Mouse (Mus musculus): ENCODE data around the gene Lhfpl3.
"Not testable (repeated sequence)": the region's sequence is repeated elsewhere in the genome, so short reads cannot be mapped to it uniquely, and the experiment has no call there.

Lhfpl3 gene

DNA sequence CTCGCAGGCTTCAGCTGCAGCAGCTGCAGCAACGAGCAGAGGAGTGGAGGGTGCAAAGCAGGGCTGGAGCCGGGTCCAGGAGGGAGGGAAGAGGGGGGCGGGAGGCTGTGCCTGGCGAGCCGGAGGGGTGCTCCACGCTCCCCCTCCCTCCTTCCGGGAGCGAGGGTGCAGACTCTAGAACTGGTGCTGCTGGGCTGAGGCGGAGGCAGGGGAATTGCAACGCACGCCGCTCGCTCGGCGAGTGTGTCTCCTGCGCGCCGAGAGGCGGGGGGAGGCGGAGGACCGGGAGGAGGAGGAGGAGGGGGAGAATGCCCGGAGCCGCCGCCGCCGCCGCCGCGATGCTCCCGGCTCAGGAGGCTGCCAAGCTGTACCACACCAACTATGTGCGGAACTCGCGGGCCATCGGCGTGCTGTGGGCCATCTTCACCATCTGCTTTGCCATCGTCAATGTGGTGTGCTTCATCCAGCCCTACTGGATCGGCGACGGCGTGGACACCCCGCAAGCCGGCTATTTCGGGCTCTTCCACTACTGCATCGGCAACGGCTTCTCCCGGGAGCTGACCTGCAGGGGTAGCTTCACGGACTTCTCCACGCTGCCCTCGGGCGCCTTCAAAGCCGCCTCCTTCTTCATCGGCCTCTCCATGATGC, at the start of gene Lhfpl3:
Gene Lhfpl3, plus strand, starts transcription at position 175 of the 648 bp plus-strand sequence.
- DNase-seq (ENCODE audit: low spot score in 2 of 2) = no peak

DNA sequence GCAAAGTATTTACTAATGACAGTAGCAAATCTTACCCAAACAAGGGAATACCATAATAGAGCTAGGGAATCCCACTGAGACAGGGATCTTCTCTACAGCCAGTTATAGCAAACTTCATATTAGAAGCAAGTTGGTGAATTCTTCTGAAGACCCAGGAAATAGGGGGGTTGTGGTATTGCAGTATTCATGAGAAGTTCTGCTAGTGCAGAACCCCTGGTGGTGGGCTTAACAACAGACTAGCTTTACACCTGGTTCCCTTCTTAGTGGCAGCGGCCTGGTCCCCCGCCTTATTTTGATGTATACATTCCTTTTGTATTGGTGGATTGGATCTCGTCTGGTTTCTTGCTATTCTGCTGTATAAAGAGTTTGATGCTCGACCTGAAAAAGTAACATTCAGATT, 39.6 kb upstream of the Lhfpl3 start:
- not testable (repeated sequence) for DNase-seq (ENCODE audit: low spot score in 2 of 2)

DNA sequence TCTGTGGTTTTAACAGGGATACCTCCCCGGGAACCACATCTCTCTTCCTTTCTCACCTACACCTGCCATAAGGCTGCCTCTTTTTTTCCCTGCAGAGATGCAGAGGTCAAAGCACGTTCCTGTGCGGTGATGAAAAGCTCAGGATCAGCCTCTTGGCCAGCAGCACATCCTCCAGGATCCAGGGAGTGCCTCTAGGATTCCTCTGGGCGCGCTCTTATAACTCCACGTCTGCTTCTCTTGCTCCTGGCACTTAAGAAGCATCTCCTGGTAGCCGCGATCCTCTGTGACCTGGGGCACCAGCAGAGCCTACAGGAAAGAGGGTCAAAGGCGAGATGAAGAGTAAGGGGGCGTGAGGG, 352 bp upstream of the Lhfpl3 start:
- DNase-seq (ENCODE audit: low spot score in 2 of 2) = no peak

DNA sequence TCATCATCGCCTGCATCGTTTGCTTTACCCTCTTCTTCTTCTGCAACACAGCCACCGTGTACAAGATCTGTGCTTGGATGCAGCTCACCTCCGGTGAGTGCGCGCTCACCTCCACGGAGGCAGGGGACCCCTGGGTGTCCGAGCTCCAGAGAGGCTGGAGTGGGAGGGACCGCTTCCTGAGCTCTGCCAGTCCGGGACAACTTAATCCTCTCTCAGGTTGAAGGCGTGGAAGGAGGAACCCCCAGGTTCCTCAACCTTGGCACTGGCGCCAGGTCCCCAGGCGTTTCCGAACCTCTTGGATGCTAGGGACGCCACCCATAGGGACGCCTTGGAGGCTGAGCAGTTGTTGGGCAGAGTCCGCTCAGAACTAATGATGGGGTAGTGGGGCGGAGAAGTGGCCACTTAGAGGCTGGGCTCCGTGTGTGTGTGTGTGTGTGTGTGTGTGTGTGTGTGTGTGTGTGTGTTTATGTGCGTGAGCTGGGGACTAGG, 718 bp downstream of the Lhfpl3 start:
- DNase-seq (ENCODE audit: low spot score in 2 of 2) = no peak

DNA sequence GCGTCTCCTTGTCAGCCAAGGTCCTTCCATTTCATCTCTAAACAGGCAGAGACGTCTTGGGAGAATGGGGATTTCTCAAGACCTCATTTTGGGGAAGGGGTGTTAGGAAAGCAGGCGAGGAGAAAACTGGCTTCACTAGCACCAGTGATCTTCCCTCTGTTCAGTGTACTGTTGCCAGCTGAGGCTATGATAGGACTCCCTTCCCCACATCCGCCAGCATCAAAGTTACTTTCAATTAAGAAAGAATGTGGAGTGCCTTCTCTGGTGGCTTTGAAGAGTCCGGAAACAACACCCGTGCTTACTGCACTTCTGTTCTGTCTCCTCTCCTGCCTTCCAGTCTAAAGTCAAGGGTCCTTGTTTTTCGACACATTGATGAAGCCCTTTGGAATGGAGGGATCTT, 1.4 kb downstream of the Lhfpl3 start:
- no peak for DNase-seq (ENCODE audit: low spot score in 2 of 2)

DNA sequence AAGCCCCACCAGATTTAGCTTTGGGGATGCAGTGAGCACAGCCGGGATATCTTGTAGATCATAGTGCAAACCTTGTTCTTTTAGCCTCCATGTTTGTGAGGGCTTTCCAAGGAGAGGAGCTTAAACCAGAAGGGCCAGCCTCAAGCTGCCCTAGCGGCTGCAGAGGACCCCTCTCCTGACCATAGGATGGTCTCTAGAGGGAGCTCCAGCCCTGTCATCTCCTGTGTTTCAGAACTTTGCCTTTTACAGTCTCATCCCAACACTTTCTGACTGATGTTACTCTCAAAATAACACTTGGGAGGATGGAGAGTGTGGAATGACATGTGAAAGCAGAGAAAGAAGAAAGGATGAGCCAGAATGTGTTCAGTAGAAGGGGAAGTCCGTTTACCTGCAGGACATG, 11.4 kb downstream of the Lhfpl3 start:
- DNase-seq (ENCODE audit: low spot score in 2 of 2) = no peak

DNA sequence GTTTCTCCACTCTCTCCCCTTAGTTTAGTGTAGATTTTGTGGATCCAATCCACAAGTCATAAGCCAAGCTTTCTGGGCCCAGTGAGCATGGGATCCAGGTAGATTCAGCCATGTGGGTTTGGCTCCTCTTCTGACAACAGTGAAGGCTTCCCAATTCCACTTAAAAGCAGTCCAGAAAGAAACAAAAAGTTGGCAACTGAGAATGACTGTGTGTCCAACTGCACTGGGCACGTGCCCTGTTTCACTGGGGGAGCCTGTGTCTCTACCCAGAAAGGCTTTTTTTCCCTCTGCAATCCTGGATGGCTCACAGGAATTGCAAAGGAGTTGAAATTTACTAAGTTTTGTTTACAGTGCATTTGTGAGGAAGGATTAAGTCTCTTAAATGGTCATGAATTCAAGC, 24.9 kb downstream of the Lhfpl3 start:
- DNase-seq (ENCODE audit: low spot score in 2 of 2) = no peak

DNA sequence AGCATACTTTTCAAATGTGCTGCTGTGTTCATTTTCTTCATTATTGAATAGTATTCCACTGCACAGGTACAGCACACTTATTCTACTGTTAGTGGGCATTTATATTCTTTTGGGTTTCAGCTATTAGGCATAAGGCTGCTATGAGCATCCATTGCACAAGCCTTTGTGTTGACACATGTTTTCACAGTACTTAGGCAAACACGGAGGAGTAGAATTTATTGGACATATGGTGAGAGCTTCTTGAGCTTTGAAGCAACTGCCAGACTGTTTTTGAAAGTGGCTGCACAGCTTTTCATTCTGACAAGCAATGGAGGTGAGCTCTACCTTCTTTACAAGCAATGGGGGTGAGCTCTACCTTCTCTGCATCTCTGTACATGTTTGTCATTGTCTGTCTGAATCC, 49.5 kb downstream of the Lhfpl3 start:
- DNase-seq (ENCODE audit: low spot score in 2 of 2) = no peak

DNA sequence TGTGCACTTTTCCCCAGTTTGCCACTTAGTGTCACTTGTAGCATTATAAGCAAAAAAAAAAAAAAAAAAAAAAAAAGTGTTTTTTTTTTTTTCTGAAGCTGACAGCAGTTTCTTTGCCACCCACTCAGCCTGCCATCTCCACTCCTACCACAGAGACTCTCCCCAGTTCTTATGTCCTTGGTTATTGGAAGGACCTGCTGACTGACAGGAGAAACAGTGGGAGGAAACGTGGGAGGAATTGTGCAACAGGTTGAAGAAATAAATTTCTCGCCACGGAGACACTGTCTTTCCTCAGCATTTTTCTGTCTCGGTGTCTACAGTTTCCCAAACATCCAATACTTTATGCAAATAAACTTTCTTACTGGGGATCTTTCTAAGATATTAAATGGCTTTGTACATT, 67.6 kb downstream of the Lhfpl3 start:
- no peak for DNase-seq (ENCODE audit: low spot score in 2 of 2)

DNA sequence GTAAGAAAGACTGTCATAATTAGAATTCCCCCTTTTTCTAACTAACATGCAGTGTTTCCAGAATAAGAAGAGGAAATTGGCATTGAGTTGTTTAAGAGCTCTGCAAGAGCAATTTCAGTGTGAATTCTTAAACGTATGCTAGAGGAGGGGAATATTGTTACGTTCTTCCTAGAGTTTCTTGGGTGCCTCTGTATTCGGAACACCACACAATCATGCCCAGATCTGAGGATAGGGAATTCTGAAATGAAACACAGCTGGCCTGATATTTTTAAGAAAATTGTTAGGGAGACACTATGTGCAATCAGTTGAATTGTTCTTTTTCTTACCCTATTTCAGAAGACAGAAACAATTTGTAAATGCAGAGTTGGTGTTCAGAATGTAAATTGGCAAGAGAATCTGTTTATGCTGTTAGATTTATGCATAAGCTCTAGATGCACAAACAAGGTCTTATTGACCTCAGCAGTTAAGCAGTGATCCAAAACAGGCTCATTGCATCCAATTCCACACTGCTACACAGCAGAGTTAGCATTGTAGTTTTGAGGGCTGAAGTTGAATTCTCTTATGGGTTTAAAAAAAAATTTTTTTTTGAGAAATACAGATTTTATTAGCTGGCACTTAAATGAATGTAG, 84.1 kb downstream of the Lhfpl3 start:
- no peak for DNase-seq (ENCODE audit: low spot score in 2 of 2)

DNA sequence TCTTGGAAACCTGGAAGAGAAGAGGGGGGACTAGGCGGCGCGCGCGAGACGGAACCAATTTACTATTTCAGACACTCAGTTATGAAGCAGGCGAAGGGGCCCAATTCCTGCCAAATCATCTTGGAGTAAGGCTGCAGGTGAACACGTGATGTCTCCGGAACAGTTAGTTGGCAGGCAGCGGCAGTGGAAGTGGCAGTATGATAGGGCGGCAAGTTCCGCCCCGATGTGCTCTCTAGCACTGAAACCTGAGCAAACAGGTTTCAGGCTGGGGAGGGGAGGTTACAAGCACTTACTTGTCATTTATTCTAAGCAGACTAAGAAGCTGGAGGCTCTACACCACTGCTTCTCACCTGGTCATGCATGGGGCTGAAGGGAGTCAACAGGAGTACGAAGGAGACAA, 105.7 kb downstream of the Lhfpl3 start:
- no peak for DNase-seq (ENCODE audit: low spot score in 2 of 2)

DNA sequence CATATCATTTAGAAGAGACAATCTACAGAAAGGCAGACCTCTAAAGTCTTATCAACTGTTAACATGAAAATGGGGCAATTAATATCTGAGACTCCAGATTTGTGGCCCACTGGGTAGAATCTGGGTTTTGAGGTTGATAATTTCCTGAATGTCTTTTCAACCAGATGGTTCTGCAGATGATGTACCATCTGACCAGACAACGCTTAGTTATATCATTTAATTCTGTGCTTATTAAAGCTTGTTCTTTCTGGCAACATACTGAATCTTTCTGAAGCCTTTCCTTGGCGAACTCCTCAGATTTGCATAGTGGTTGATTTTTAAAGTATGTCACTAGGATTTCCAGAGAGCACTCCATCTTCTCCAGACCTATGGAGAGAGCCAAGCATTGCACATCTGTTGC, 107.6 kb downstream of the Lhfpl3 start:
- no peak for DNase-seq (ENCODE audit: low spot score in 2 of 2)

DNA sequence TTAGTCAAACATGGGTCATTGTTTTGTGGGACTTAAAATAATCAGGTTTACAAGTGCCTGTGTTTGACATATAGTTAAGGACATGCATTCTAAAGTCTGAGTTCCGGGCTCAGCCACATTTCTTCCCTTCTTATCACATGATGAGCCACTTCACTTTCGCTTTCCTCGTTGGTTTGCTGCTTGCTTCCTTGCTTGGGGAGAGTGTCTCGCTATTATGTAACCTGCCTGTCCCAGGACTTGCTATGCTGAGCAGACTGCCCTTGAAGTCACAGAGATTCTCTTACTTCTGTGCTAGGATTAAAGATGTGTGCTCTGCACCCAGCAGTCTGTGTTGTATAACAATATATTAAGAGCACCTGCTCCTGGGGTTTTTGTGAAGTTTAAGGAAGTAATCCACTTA, 110.6 kb downstream of the Lhfpl3 start:
- no peak for DNase-seq (ENCODE audit: low spot score in 2 of 2)

DNA sequence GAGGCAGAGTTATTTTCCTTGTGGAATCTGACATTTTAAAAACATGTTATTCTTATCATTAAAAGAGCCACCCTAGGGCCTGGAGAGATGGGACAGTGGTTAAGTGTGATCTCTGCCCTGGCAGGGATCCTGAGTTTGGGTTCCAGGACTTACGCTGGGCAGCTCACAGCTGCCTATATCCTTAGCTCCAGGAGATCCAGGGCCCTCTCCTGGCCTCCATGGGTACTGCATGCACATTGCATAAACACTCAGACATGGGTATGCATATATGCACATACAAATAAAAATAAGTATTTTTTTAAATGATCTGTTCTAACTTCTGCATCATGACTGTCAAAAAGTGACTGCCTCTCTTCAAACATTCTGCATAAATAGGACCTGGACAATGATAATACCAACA, 115.5 kb downstream of the Lhfpl3 start:
- DNase-seq (ENCODE audit: low spot score in 2 of 2) = no peak

DNA sequence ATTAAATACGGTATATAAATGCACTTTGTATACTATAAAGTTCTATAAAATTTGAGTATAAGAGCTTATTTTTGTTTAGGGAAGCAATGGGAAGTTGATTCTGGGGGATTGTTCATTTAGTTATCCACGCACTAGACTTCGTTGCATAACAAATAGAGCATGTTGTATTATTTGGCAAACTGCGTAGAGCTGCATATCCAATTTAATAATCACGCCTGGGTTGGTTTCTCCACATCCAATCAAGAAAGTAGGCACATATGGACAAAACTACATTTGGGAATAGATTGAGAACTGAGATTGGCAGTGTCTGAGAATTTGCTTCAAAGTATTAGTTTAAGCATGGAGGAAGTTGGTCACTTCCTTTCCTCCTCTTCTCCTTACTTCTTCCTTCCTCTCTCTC, 123.2 kb downstream of the Lhfpl3 start:
- DNase-seq (ENCODE audit: low spot score in 2 of 2) = no peak

DNA sequence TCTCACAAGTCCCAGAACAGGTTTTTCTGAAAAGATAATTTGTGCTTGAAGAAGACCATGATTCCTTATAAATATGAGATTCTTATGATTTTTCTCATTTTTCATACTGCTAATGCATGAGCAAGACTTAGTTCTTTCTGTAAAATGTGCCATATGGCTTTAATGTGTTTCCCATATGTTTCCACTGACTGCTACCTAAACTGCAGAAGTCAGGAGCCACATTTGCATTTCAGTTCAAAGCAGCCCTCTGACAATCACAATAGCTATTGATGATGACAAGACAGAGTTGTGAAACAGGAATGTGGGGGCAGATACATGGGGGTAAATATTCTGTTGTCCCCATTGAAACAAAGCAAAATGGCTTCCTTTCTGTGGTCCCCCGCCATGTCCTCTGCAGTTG, 126.6 kb downstream of the Lhfpl3 start:
- no peak for DNase-seq (ENCODE audit: low spot score in 2 of 2)

DNA sequence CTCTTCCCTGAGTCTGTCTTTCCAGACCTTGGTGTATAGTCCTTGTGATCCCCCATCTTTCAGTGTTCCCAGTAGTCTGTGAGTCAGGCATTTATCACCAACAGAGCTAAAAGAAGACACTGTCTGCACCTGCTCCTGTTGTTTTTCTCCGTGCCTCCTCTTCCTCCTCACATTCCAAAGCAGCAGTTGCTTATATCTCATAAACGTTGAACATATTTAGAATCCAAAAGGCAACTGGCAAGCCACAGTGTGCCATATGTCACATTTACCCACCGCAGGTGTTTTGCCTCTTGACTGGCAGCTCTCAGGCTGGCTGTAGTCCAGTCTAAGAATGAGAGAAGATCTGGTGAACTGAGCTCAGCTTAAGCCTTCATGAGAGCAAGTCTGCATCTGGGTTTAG, 142.5 kb downstream of the Lhfpl3 start:
- DNase-seq (ENCODE audit: low spot score in 2 of 2) = no peak

DNA sequence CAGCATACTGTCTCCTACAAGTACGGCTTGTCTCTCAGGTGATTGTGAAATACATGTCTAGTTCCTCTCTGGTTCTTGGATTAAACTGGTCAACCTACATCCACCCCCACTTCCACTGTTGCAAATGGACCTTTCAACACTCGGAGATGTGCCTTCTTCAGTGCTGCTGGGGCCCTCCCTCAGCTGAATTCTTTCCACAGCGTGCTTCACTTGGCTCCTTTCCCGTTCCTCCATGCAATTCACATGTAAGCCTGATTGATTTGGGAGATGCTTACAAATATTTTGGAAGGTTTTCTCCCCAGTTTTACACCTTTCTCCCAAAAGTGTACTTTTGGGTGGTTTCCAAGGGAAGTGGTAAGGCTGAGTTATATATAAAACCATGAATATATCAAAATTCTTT, 143.6 kb downstream of the Lhfpl3 start:
- no peak for DNase-seq (ENCODE audit: low spot score in 2 of 2)

DNA sequence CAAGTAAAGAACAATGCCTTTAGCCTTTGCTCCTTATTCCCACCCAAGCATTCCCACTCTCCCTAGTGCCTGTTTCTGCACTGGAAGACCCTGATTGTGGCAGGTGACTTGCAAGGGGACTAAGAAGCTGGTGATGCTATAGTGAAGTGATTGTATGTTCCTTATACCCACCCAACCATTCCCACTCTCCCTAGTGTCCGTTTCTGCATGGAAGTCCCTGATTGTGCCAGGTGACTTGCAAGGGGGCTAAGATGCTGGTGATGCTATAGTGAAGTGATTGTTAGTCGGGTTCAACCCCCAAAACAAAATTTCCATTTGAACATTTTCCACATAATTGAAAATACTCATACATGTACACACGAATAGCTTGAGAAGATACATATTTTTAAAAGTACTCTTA, 151.4 kb downstream of the Lhfpl3 start:
- no peak for DNase-seq (ENCODE audit: low spot score in 2 of 2)

DNA sequence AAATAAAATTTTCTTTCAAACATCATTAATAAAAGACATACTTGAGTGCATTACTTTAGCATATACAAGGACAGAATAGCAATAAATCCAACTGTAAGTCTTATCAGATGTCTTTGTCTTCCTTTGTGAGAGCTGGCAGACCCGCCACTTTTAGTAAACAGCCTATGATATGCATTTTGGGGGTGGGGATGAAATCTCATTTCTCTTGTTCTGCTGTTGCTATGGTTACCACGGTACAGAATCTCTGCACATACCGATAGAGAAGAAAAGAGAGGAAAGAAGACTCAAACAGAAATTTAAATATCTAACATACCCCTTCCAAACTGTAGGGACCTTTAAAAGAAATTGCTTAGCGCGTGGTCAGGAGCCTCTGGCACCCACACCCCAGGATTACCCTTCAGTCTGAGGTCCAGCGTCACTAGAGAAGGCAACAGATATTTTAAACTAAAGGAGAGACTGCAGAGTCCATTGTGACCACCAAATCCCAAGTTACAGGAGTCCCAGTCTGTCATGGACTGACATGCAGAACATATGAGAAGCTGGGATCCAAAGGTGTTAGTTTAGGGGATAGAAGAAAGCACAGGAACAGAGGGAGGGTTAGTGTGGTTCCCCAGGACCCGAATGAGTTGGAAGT, 151.9 kb downstream of the Lhfpl3 start:
- no peak for DNase-seq (ENCODE audit: low spot score in 2 of 2)

DNA sequence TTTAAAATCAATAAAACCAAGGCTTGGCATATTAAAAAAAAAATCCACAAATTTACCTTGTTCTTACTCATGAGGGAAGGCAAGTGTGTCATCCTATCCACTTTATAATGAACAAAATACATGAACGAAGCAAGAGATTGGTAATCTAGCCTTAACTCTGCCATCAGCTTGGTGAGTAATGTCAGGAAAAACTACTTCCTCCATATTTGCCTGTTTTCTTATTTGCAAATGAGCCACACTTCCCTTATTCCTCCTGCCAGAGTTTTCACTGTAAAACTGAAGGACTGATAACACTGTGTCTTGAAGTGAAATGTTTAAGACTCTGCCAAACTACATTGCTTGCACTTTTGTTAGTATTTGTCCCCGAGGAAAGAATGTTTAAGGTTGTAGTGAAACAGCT, 152.7 kb downstream of the Lhfpl3 start:
- DNase-seq (ENCODE audit: low spot score in 2 of 2) = no peak

DNA sequence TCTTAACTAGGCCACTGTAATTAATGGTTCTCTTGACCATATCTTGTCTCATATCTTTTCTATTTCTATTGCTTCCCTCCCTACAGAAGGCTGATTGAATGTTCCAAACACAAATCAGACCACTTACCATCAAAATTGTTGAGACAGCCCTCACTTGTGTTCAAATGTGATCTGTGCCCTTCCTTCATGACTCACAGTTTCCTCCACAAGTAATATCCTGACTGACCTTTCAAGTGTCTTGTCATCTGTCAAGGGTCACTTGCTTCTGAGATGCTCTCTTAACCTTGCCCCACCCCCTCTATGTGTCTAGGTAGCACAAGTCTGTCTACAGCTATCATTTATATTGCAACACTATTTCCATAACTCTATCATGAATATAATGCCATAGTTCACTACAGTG, 154.1 kb downstream of the Lhfpl3 start:
- no peak for DNase-seq (ENCODE audit: low spot score in 2 of 2)

DNA sequence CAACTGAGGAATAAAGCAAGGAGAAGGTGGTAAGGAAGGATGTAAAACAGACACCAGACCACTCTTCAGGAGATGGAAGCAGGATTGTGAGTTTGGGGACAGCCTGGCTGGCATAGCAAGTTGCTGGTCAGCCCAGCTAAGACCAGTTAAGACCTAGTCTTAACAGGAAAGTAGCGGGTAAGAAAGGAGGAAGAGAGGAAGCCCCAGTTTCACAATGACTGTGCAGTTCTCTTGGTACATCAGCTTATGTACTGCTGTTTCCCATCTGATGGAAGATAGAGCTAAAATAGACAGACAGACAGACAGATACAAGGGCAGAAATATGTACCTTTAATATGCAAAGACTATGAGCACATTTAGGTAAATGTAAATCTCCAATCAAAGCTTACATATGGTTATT, 171.3 kb downstream of the Lhfpl3 start:
- DNase-seq (ENCODE audit: low spot score in 2 of 2) = no peak

DNA sequence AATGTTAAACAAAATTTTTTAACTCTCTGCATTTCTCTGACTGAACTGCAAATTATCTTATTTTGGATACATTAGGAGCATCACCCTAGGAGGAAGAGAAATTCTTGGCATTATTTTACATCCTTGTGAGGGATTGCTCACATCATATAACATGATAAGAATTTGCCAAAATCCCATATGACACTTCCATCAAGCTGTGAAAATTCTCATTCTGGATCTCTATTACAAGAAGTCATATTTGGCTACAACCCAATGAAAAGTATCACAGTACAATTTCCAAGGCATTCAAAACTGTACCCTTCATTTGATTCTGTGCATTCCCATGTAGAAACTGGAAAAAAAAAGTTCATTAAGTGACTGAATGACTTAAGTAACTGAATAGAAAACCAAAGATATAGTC, 180.3 kb downstream of the Lhfpl3 start:
- DNase-seq (ENCODE audit: low spot score in 2 of 2) = no peak
